Mouse (Mus musculus) thymus, adult 2 months (tissue): ENCODE data around the gene Appbp2.

ENCODE experiments used
- CTCF ChIP-seq: fragments of 200-500 bp; IDR thresholded peaks from 2 replicates; pipeline ENCODE4 v1.5.1; 2012; ENCODE audit warnings: mild to moderate bottlenecking, control low read depth, low read length, moderate library complexity, borderline replicate concordance; ENCODE audit not compliant: control insufficient read depth, poor library complexity, insufficient read depth; ENCODE audit errors: extremely low read depth
- POLR2A ChIP-seq: fragments of 200-500 bp; IDR thresholded peaks from 2 replicates; pipeline ENCODE4 v1.6.1; 2012; ENCODE audit warnings: mild to moderate bottlenecking, low read length, control low read depth, moderate library complexity; ENCODE audit not compliant: control insufficient read depth, poor library complexity, insufficient read depth; ENCODE audit errors: extremely low read depth

GRCm38 (mm10) chr11:85213215-85213614 lies 21.7 kb downstream of the Appbp2 start:
- TF ChIP-seq CTCF (no peak), POLR2A (no peak)
